ENCODE assay signal across 24 mouse cellular contexts in genomic region chr2:34957405-34957804, GRCm38 (mm10). TPM values are rescaled to one million over a fixed set of nuclear protein-coding genes. Genes with fewer than 3 reads are reported as not detected.
DNase-seq lines count a peak whose midpoint lies in the region; ATAC-seq and TF ChIP-seq lines count a peak whose summit lies in the region.
"Had no signal": no experiment of that assay in that cellular context is flagged by ENCODE, and none has a peak within 500 bp of the region (broad histone marks: within the 10 kb centered on the region; RNA-seq: fewer than 3 reads in every experiment).

No protein-coding gene starts in this region.

- intact Hi-C loops in gastrocnemius, postnatal 14 days (cut with DNase I; ENCODE audit: low total_unique reads), result no loop called here

- H3K79me2 ChIP-seq in myocyte (ENCODE audit: control insufficient read depth, insufficient read depth), result no peaks in the 10 kb centered on the region

- H3K4me1 ChIP-seq in limb, embryonic 13.5 days, result peaks cover 6% of the 10 kb centered on the region; the same call in 1 of the 2 replicates
- H3K4me1 ChIP-seq in limb, embryonic 10.5 days, result peaks cover 9% of the 10 kb centered on the region
- peaks cover 40% of the 10 kb centered on the region for H3K4me1 ChIP-seq in spleen, adult 2 months (ENCODE audit: control insufficient read depth, insufficient read depth, insufficient read length)

- H3K9ac ChIP-seq in limb, embryonic 13.5 days, result peak overlapping the region; percentile 20; the same call in 1 of the 2 replicates
- H3K9ac ChIP-seq: embryonic facial prominence, embryonic 13.5 days; embryonic facial prominence, embryonic 15.5 days; forebrain, embryonic 12.5 days had no signal

- H3K27me3 ChIP-seq in limb, embryonic 13.5 days, result peaks cover 26% of the 10 kb centered on the region; the same call in 1 of the 2 replicates
- peaks cover 25% of the 10 kb centered on the region for H3K27me3 ChIP-seq in limb, embryonic 10.5 days (ENCODE audit: low read depth, poor library complexity, severe bottlenecking)
- H3K27me3 ChIP-seq in spleen, adult 2 months (ENCODE audit: control insufficient read depth, insufficient read depth, low read length), result no peaks in the 10 kb centered on the region
- H3K27me3 ChIP-seq in myocyte (ENCODE audit: control insufficient read depth, insufficient read depth, insufficient read length), result no peaks in the 10 kb centered on the region
- H3K27me3 ChIP-seq: embryonic facial prominence, embryonic 15.5 days; Patski had no signal

- no peak overlapping the region for H3K4me2 ChIP-seq in limb, embryonic 13.5 days (replicated peaks)
- H3K4me2 ChIP-seq in myocyte (ENCODE audit: low read depth), result peak overlapping the region; percentile 67
- H3K4me2 ChIP-seq: embryonic facial prominence, embryonic 13.5 days; embryonic facial prominence, embryonic 15.5 days; forebrain, embryonic 12.5 days had no signal

- no peak overlapping the region for H3ac ChIP-seq in myocyte (ENCODE audit: control insufficient read depth, insufficient read length)

- DNase-seq in limb, embryonic 10.5 days (ENCODE audit: low spot score), result no peak
- DNase-seq in spleen, adult 2 months (ENCODE audit: low read depth in 1 of 2, low spot score in 2 of 2), result no peak
- no peak for DNase-seq in spleen, postnatal 10 days (ENCODE audit: low spot score in 2 of 2)
- DNase-seq in gastrocnemius, postnatal 14 days, result no peak
- DNase-seq: adrenal gland, adult 8-10 months; adrenal gland, postnatal 14 days; cerebellum, adult 11 months; cerebellum, adult 18-20 months; cerebellum, adult 8-10 months; cerebellum, adult 9-11 months; cerebellum, postnatal 14 days; cerebellum, postnatal 36 days; embryo, embryonic 11 days had no signal

- ATAC-seq in limb, embryonic 13.5 days (ENCODE audit: low FRiP score, low read depth), result no peak
- ATAC-seq: forebrain, embryonic 14.5 days; forebrain, embryonic 16.5 days; Patski had no signal

- H3K4me3 ChIP-seq in limb, embryonic 13.5 days, result no peak overlapping the region
- H3K4me3 ChIP-seq in limb, embryonic 10.5 days, result no peak overlapping the region
- H3K4me3 ChIP-seq in spleen, adult 2 months (ENCODE audit: extremely low read depth, insufficient read depth, insufficient read length), result no peak overlapping the region
- no peak overlapping the region for H3K4me3 ChIP-seq in myocyte
- H3K4me3 ChIP-seq: embryonic facial prominence, embryonic 13.5 days; embryonic facial prominence, embryonic 15.5 days; erythroblast, embryonic 14.5 days; forebrain, embryonic 10.5 days; forebrain, embryonic 12.5 days had no signal

- no peak for TF ChIP-seq CTCF in spleen, adult 2 months (IDR thresholded peaks at IDR 0.05; ENCODE audit: extremely low read depth, insufficient read depth, insufficient read length, insufficient replicate concordance)

- no peak overlapping the region for H3K27ac ChIP-seq in limb, embryonic 13.5 days
- no peak overlapping the region for H3K27ac ChIP-seq in limb, embryonic 10.5 days
- peak overlapping the region; percentile 77 for H3K27ac ChIP-seq in spleen, adult 2 months (ENCODE audit: insufficient read depth, low read length)
- H3K27ac ChIP-seq: embryonic facial prominence, embryonic 13.5 days; embryonic facial prominence, embryonic 15.5 days; forebrain, embryonic 10.5 days; forebrain, embryonic 12.5 days had no signal

- 63% methylated on average over 1 of the region's 1 CpGs for WGBS in limb, embryonic 13.5 days
- WGBS in limb, embryonic 10.5 days, result 78% methylated on average over 1 of the region's 1 CpGs
- WGBS in spleen, adult 2 months, result 85% methylated on average over 1 of the region's 1 CpGs

- H3K36me3 ChIP-seq in limb, embryonic 13.5 days, result no peaks in the 10 kb centered on the region
- no peaks in the 10 kb centered on the region for H3K36me3 ChIP-seq in limb, embryonic 10.5 days
- H3K36me3 ChIP-seq in spleen, adult 2 months (ENCODE audit: control insufficient read depth, insufficient read depth, low read length), result peaks cover 3% of the 10 kb centered on the region; the same call in 1 of the 2 replicates
- H3K36me3 ChIP-seq in myocyte (ENCODE audit: control insufficient read depth, insufficient read depth), result no peaks in the 10 kb centered on the region
- H3K36me3 ChIP-seq: embryonic facial prominence, embryonic 13.5 days; embryonic facial prominence, embryonic 15.5 days; forebrain, embryonic 10.5 days; forebrain, embryonic 12.5 days; G1E had no signal

- no peaks in the 10 kb centered on the region for H3K9me3 ChIP-seq in limb, embryonic 13.5 days
- no peaks in the 10 kb centered on the region for H3K9me3 ChIP-seq in limb, embryonic 10.5 days (replicated peaks)
- H3K9me3 ChIP-seq: embryonic facial prominence, embryonic 13.5 days; embryonic facial prominence, embryonic 15.5 days; forebrain, embryonic 10.5 days; forebrain, embryonic 12.5 days; G1E had no signal

- no peak for TF ChIP-seq POLR2A in spleen, adult 2 months (IDR thresholded peaks at IDR 0.05; ENCODE audit: low read depth, low read length)
- TF ChIP-seq POLR2A in myocyte (IDR thresholded peaks at IDR 0.05; ENCODE audit: insufficient read length, low read depth), result no peak

TF ChIP-seq in myocyte, 11 proteins besides CTCF, POLR2A, EP300 and RAD21:
- TF ChIP-seq MAX (IDR thresholded peaks at IDR 0.05; ENCODE audit: low read depth), result no peak
- no peak for TF ChIP-seq POLR2AphosphoS2 (IDR thresholded peaks at IDR 0.05; ENCODE audit: insufficient read length, low read depth)
- TF ChIP-seq TCF3 (IDR thresholded peaks at IDR 0.05; ENCODE audit: insufficient read length, low read depth), result no peak

RNA-seq across cellular contexts. Expression of gene Traf1, which starts 4.2 kb away (rescaled TPM):
- polyA plus RNA-seq in limb, embryonic 13.5 days (2015; fragmentation: Nextera tagmentation; extraction: Ambion mirVana), result 3.3 TPM in 2 replicates
- not detected in 2 replicates for polyA plus RNA-seq in limb, embryonic 10.5 days (2016; fragmentation: Nextera tagmentation; extraction: Ambion mirVana)
- polyA plus RNA-seq in spleen, adult 2 months (2012; rRNA removed), result 64.4 and 72.8 TPM in 2 replicates
- polyA plus RNA-seq in myocyte (2012; fragmentation: generic; extraction: Trizol), result 1.1 TPM
- 1 to 10 TPM; 1.0 to 1.7 TPM for total RNA-seq in gastrocnemius, postnatal 14 days (2021)
- polyA plus RNA-seq: erythroblast, embryonic 14.5 days; G1E had no signal

RNA-seq across cellular contexts. Expression of gene Phf19, which starts 43.6 kb away (rescaled TPM):
- polyA plus RNA-seq in limb, embryonic 13.5 days (2015; fragmentation: Nextera tagmentation; extraction: Ambion mirVana), result 1.6 and 2.6 TPM in 2 replicates
- 0.50 and 0.60 TPM in 2 replicates for polyA plus RNA-seq in limb, embryonic 10.5 days (2016; fragmentation: Nextera tagmentation; extraction: Ambion mirVana)
- polyA plus RNA-seq in spleen, adult 2 months (2012; rRNA removed), result 3.7 and 4.7 TPM in 2 replicates
- polyA plus RNA-seq in myocyte (2012; fragmentation: generic; extraction: Trizol), result 4.3 TPM
- total RNA-seq in gastrocnemius, postnatal 14 days (2021), result 1 to 10 TPM; 1.7 to 2.1 TPM

Comparison
In these comparisons a context has a peak if more than half of its experiments do, and no peak if none do; other contexts are left out.
1. RNA of gene Traf1, which starts 4.2 kb away (polyA plus RNA-seq): 64.4 to 72.8 TPM in spleen, adult 2 months; 3.3 TPM in limb, embryonic 13.5 days, 1.1 TPM in myocyte (single experiment) and not detected in limb, embryonic 10.5 days; every median in the first group is over 10 times any median in the second.